Mouse (Mus musculus): ENCODE measurements at regions not wholly inside any gene's neighbourhood (a gene's known extent, or its start where the extent isn't known, plus 50 kb on each side); places are given as distances from the start of the nearest gene placed in this dataset.

DNA sequence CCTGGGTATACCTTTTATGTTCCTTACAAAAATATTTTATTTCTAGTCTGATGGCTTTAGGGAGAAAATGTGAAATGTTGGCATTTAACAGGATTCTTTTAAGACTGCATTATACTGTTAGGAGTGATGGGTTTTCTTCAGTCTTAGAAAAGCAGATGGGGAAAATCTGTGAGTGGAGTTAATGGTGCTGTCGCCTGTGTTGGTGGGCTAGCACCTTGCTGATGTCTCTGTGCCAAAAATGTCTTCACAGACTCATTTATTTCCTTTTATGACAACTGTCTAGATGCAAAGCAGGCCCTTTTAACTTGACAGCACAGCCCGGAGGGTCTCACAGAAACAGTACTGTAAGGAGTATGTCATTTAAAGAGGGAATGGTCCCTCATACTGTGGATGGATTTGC lies 131.9 kb upstream of the Fn1 start:
- H3K9ac ChIP-seq = no peak overlapping the region
- ATAC-seq (ENCODE audit: low FRiP score) = no peak
- H3K4me2 ChIP-seq = no peak overlapping the region
- H3K27ac ChIP-seq = no peak overlapping the region
- no peaks in the 10 kb centered on the region for H3K36me3 ChIP-seq (replicated peaks)
- no peak overlapping the region for H3K4me3 ChIP-seq (replicated peaks)
- H3K4me1 ChIP-seq = no peaks in the 10 kb centered on the region
- 87% methylated on average over 2 of the region's 2 CpGs for WGBS
- no peaks in the 10 kb centered on the region for H3K9me3 ChIP-seq
- no peaks in the 10 kb centered on the region for H3K27me3 ChIP-seq

DNA sequence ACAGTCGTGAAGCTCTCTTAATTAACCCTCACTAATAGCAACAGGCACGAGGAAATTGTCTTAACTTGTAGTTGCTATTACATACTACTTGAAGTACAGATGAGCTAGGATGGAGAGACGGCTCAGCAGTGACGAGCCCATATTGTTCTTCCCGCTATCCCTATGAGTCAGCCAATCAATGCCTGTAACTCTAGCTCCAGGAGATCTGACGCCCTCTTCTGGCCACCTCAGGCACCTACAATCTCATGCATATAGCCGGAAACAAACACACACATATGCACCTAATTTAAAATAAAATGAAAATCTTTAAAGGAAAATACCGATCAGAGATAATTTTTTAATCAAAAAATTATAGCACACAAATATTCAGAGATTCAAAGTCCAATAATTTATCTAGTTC lies 125.3 kb upstream of the Fn1 start:
- H3K4me3 ChIP-seq (replicated peaks) = no peak overlapping the region
- H3K27me3 ChIP-seq = no peaks in the 10 kb centered on the region
- H3K27ac ChIP-seq = no peak overlapping the region
- H3K4me1 ChIP-seq = peaks cover 7% of the 10 kb centered on the region; the same call in 1 of the 2 replicates
- ATAC-seq (ENCODE audit: low FRiP score) = no peak
- WGBS = 88% methylated on average over 8 of the region's 8 CpGs
- no peak overlapping the region for H3K4me2 ChIP-seq
- H3K9me3 ChIP-seq = no peaks in the 10 kb centered on the region
- no peaks in the 10 kb centered on the region for H3K36me3 ChIP-seq (replicated peaks)
- no peak overlapping the region for H3K9ac ChIP-seq

DNA sequence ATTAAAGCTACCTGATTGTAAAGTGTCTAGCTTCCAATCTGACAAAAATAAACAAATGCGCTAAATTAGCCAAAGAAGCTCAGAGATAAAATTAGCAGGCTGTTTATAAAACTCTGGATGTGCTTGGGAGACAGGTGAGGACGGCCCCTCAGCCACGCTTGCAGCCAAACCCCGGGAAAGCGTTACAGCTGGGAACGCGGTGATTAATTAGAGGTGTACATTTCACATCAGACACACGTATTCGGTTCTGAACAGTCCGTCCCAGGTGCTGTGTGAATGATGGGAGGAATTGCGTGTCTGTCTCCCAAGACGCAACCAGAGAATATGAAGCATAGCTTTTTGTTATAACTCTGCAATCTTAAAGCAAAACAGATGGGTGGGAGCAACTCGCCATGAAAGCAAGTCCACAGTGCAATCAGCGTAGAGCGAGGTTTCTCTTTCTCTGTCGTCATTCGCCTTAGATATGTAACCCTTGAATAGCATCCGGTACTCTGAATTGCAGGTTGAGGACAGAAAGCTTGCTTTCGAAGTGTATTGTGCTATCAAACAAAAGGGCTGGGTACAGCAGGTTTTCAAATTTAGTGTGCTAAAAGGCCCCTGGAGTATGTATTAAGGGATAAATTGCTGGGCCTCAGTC lies 123.0 kb upstream of the Fn1 start:
- WGBS = 65% methylated on average over 19 of the region's 19 CpGs
- Histone ChIP-seq H3K27me3 (no peaks in the 10 kb centered on the region), H3K27ac (0 out of 2 replicates have a peak overlapping the region, but pooled peaks have one; percentile 26)

DNA sequence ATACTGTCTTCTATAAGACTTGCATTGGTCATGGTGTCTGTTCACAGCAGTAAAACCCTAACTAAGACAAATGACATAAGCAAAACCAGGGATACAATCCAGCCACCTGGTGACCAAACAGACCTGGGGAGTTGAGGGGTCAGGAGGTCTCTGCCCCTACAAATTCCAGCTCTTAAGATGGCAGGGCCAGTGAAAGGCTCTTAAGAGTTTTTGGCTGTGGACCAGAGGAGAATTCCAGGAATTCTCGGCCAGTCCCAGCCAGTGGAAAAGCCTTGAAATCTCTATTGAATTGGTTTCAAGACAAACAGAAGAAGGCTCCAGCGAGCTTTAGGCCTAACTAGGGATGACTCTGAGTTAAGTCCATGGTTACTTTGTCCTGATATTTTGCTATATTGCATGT lies 119.5 kb upstream of the Fn1 start:
- no peak overlapping the region for H3K4me3 ChIP-seq (replicated peaks)
- no peaks in the 10 kb centered on the region for H3K9me3 ChIP-seq
- no peaks in the 10 kb centered on the region for H3K36me3 ChIP-seq (replicated peaks)
- H3K27ac ChIP-seq = no peak overlapping the region
- WGBS = 72% methylated on average over 2 of the region's 2 CpGs
- no peak for ATAC-seq (ENCODE audit: low FRiP score)
- no peak overlapping the region for H3K4me2 ChIP-seq
- no peaks in the 10 kb centered on the region for H3K27me3 ChIP-seq
- H3K4me1 ChIP-seq = peaks cover 7% of the 10 kb centered on the region; the same call in 1 of the 2 replicates
- no peak overlapping the region for H3K9ac ChIP-seq

More for the DNA sequence above, 123.0 kb upstream of the Fn1 start:
- H3K4me2 ChIP-seq = no peak overlapping the region
- H3K4me1 ChIP-seq = peaks cover 7% of the 10 kb centered on the region; the same call in 1 of the 2 replicates
- no peaks in the 10 kb centered on the region for H3K9me3 ChIP-seq
- H3K36me3 ChIP-seq (replicated peaks) = no peaks in the 10 kb centered on the region
- H3K4me3 ChIP-seq (replicated peaks) = no peak overlapping the region
- no peak overlapping the region for H3K9ac ChIP-seq
- no peak for ATAC-seq (ENCODE audit: low FRiP score)

DNA sequence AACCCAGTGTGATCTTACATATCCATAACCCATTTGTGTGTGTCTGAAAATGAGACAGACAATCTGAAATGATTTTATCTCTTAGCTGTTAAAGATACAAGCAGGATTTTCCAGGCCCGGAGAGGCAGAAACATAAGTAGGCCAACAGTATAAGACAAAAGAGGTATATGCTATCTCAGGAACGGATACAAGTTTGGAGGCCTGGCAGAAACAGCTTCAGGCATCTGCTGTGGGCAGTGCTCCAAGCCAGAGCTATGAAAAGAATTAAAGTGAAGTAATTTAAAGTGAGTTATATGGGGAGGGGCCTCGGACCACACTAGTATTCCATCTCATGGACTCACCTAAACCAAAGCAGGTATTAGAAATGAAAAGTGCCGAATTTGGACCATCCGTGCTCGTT lies 118.8 kb upstream of the Fn1 start:
- peaks cover 6% of the 10 kb centered on the region; the same call in 1 of the 2 replicates for H3K4me1 ChIP-seq
- no peak overlapping the region for H3K9ac ChIP-seq
- no peaks in the 10 kb centered on the region for H3K9me3 ChIP-seq
- H3K27ac ChIP-seq = no peak overlapping the region
- H3K4me2 ChIP-seq = no peak overlapping the region
- no peak overlapping the region for H3K4me3 ChIP-seq (replicated peaks)
- WGBS = 93% methylated on average over 6 of the region's 6 CpGs
- no peaks in the 10 kb centered on the region for H3K36me3 ChIP-seq (replicated peaks)
- ATAC-seq (ENCODE audit: low FRiP score) = no peak
- no peaks in the 10 kb centered on the region for H3K27me3 ChIP-seq

DNA sequence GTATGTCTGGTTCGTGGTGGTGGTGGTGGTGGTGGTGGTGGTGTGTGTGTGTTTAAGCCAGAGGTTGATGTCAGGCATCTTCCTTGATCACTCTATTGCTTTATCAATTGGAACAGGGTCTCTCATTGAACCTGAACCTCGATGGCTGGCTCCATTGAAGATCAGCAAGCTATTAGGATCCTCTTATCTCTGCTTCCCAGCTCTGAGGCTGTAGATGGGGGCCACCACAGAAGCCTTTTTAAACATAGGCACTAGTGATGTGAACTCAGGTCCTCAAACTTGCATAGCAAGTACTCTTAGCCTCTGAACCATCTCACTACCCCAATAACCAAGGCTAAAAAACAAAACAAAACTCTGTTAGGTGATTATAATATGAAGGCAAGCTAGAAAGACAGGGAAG lies 116.6 kb upstream of the Fn1 start:
- Histone ChIP-seq H3K27ac (no peak overlapping the region), H3K4me2 (no peak overlapping the region), H3K9me3 (no peaks in the 10 kb centered on the region), H3K27me3 (no peaks in the 10 kb centered on the region), H3K4me3 (replicated peaks) (no peak overlapping the region), H3K36me3 (replicated peaks) (no peaks in the 10 kb centered on the region), H3K4me1 (no peaks in the 10 kb centered on the region), H3K9ac (no peak overlapping the region)
- no peak for ATAC-seq (ENCODE audit: low FRiP score)
- WGBS = 88% methylated on average over 2 of the region's 2 CpGs

DNA sequence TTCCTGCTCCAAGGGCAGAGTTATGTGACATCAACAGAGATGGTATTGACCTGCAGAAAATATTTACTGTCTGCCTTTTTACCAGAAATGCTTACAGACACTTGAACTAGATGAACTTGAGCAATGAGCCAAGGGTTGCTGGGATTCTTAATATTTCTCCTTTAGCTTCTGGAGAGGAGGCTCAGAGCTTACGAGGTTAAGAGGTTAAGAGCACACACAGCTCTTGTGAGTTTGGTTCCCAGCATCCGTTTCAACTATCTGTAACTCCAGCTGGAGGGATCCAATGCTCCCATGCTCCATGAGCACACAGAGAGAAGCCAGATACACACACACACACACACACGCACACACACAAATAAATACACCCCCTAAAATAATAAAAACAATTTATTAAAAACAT lies 114.7 kb upstream of the Fn1 start:
- H3K36me3 ChIP-seq (replicated peaks) = no peaks in the 10 kb centered on the region
- ATAC-seq (ENCODE audit: low FRiP score) = no peak

DNA sequence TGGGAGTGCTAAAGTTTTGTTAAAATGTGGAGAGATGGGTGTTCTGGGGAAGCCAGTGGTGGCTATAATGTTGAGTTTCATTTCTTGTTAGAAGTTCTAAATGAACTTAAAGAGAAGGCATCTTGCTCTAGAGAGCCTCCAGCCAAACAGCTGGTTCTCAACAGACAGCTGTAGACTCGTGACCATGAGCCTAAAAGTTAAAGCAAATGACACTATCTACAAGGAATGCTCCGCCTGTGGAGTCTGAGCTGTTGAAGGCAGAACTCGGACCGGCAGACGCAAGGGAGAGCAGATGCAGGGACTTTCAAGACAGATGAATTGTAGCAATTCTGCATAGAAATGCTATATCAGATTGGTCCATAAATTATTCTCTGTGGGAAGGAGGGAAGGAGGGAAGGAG lies 114.1 kb upstream of the Fn1 start:
- Histone ChIP-seq H3K36me3 (replicated peaks) (no peaks in the 10 kb centered on the region), H3K27ac (no peak overlapping the region), H3K9me3 (no peaks in the 10 kb centered on the region), H3K27me3 (no peaks in the 10 kb centered on the region), H3K4me3 (replicated peaks) (no peak overlapping the region), H3K4me2 (no peak overlapping the region), H3K9ac (no peak overlapping the region), H3K4me1 (no peaks in the 10 kb centered on the region)
- no peak for ATAC-seq (ENCODE audit: low FRiP score)
- WGBS = 84% methylated on average over 5 of the region's 5 CpGs

More for the DNA sequence above, 114.7 kb upstream of the Fn1 start:
- Histone ChIP-seq H3K9me3 (no peaks in the 10 kb centered on the region), H3K4me1 (no peaks in the 10 kb centered on the region), H3K4me3 (replicated peaks) (no peak overlapping the region), H3K9ac (no peak overlapping the region), H3K27ac (no peak overlapping the region), H3K4me2 (no peak overlapping the region), H3K27me3 (no peaks in the 10 kb centered on the region)
- 72% methylated on average over 3 of the region's 3 CpGs for WGBS

DNA sequence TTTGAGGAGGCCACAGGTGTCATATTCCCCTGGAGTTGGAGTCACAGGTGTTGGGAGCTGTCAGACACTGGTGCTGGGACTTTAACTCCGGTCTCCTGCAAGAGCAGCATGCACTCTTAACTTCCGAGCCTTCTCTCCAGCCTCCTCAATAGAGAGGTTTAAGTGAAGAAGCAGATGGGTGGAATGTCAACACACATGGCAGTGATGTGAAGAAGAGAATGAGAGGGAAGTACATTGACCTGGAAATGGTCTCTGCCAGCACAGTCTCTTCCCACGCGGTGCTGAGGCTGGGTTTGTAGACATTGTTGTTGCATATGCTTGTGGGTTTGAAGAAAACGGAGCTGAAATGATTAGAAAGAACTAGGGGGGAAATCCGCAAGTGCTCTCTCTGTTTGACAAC lies 112.0 kb upstream of the Fn1 start:
- no peak overlapping the region for H3K4me3 ChIP-seq (replicated peaks)
- no peaks in the 10 kb centered on the region for H3K27me3 ChIP-seq
- H3K9ac ChIP-seq = no peak overlapping the region
- no peaks in the 10 kb centered on the region for H3K4me1 ChIP-seq
- no peaks in the 10 kb centered on the region for H3K36me3 ChIP-seq (replicated peaks)
- no peak overlapping the region for H3K4me2 ChIP-seq
- no peak overlapping the region for H3K27ac ChIP-seq
- no peaks in the 10 kb centered on the region for H3K9me3 ChIP-seq
- ATAC-seq (ENCODE audit: low FRiP score) = no peak
- 93% methylated on average over 6 of the region's 6 CpGs for WGBS

DNA sequence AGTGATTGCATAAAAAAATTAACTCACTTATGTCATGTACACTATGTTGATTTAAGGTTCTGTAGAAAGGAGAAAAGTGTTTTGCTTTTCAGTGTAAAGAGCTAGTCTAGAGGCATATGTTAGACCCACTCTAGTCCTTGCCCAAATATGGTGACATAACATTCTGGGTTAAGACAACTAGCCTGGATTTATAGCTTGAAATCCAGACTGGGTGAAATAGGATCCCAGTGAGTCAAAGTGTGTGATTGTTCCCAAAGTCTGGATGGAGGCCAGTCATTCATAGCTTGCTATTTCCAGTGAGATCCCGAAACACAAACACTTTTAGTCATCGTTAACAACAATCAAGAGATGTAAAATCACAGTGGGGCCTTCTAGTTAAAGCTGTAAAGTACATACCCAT lies 110.5 kb upstream of the Fn1 start:
- no peak overlapping the region for H3K4me2 ChIP-seq
- WGBS = 83% methylated on average over 2 of the region's 2 CpGs
- no peak overlapping the region for H3K27ac ChIP-seq

DNA sequence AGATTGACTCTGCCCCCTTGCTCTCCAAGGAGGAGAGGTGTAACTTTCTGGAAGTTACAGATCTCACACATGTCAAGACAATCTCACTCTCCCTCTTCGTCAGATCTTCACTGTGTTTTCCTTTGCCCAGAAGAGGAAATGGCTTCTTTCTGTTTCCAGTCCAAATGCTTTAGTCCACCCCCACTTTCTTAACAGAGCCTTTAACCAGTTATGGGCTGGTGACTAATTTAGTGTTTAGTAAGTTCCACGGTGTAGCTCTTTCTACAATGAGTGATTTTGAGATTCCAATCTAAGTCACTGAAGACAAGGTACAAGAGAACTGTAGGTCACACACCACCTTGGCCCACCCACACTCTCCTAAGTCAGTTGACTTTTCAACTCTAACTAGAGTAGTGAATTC lies 107.3 kb upstream of the Fn1 start:
- no peak overlapping the region for H3K4me2 ChIP-seq
- no peaks in the 10 kb centered on the region for H3K9me3 ChIP-seq
- H3K27ac ChIP-seq = no peak overlapping the region
- H3K27me3 ChIP-seq = no peaks in the 10 kb centered on the region
- no peaks in the 10 kb centered on the region for H3K36me3 ChIP-seq (replicated peaks)
- WGBS = 84% methylated on average over 2 of the region's 2 CpGs
- no peak overlapping the region for H3K9ac ChIP-seq
- H3K4me1 ChIP-seq = no peaks in the 10 kb centered on the region; the same call in 1 of the 2 replicates
- H3K4me3 ChIP-seq (replicated peaks) = no peak overlapping the region
- no peak for ATAC-seq (ENCODE audit: low FRiP score)

More for the DNA sequence above, 110.5 kb upstream of the Fn1 start:
- Histone ChIP-seq H3K27me3 (no peaks in the 10 kb centered on the region), H3K36me3 (replicated peaks) (no peaks in the 10 kb centered on the region), H3K9ac (no peak overlapping the region), H3K4me3 (replicated peaks) (no peak overlapping the region), H3K4me1 (no peaks in the 10 kb centered on the region), H3K9me3 (no peaks in the 10 kb centered on the region)
- ATAC-seq (ENCODE audit: low FRiP score) = no peak

DNA sequence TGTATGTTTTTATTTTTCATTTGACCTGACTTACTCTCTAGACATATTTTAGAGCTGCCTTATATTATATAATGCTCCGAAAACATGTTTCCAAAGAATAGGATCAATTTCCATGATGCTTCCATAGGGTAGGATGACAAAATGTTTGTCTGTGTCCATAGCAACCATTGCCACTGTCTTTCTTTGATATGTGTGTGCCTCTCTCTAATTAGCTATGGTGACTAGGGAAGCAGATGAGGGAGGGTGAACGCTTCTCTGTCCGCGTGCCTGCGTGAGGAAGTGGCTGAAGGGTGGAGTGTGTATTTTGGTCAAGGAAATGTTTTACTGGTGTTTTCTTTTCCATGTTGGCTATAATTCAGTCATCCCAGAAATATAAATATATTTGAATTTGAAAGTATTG lies 104.2 kb upstream of the Fn1 start:
- 63% methylated on average over 5 of the region's 5 CpGs for WGBS
- H3K4me2 ChIP-seq = no peak overlapping the region
- ATAC-seq (ENCODE audit: low FRiP score) = peak; percentile 46; the same call in 1 of the 2 replicates

DNA sequence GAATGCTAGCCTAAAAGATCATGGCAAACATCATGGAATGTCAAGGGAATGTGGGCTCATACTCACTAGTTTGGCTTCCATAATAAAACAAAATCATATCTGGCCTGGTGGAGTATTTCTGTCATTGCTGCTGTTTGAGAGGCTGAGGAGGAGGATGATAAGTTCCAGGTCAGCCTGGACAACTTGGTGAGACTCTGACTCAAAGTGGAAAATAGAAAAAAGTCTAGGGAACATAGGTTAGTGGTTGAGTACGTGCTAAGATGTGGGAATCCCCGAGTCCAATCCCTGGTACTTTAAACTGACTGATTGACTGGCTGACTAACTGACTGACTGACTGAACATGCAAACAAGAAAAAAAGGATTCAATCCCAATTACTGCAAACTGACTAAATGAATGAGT lies 103.2 kb upstream of the Fn1 start:
- Histone ChIP-seq H3K27me3 (no peaks in the 10 kb centered on the region), H3K4me2 (no peak overlapping the region), H3K4me3 (replicated peaks) (no peak overlapping the region), H3K4me1 (no peaks in the 10 kb centered on the region; the same call in 1 of the 2 replicates), H3K9me3 (0 out of 2 replicates have a peak, but pooled peaks cover 4% of the 10 kb centered on the region), H3K36me3 (replicated peaks) (no peaks in the 10 kb centered on the region), H3K27ac (no peak overlapping the region), H3K9ac (no peak overlapping the region)
- WGBS = 86% methylated on average over 2 of the region's 2 CpGs
- ATAC-seq (ENCODE audit: low FRiP score) = no peak

More for the DNA sequence above, 104.2 kb upstream of the Fn1 start:
- H3K9me3 ChIP-seq = 0 out of 2 replicates have a peak, but pooled peaks cover 4% of the 10 kb centered on the region
- H3K36me3 ChIP-seq (replicated peaks) = no peaks in the 10 kb centered on the region
- no peaks in the 10 kb centered on the region; the same call in 1 of the 2 replicates for H3K4me1 ChIP-seq
- H3K27me3 ChIP-seq = no peaks in the 10 kb centered on the region
- no peak overlapping the region for H3K4me3 ChIP-seq (replicated peaks)
- H3K27ac ChIP-seq = no peak overlapping the region
- no peak overlapping the region for H3K9ac ChIP-seq

Data from forebrain, embryonic 12.5 days (tissue).